Mouse (Mus musculus) limb, embryonic 12.5 days (tissue): ENCODE measurements around the gene Gtf3c1. TPM values are rescaled to one million over a fixed set of nuclear protein-coding genes. Genes with fewer than 3 reads are reported as not detected.
"Not testable (repeated sequence)": the region's sequence is repeated elsewhere in the genome, so short reads cannot be mapped to it uniquely, and the experiment has no call there.

Source experiments
- ATAC-seq: fragments of 200-750 bp; cut with Nextera tagmentation; 2 replicates; pipeline ENCODE4 v1.8.0; 2017; ENCODE audit warnings: low read depth, moderate TSS enrichment; ENCODE audit not compliant: insufficient number of reproducible peaks, insufficient read depth, low FRiP score, low TSS enrichment
- H3K27ac ChIP-seq: fragments of 300-500 bp; sonication (generic); 2 replicates; pipeline ENCODE4 v1.5.1; 2016; ENCODE audit warnings: mild to moderate bottlenecking, moderate library complexity
- H3K27me3 ChIP-seq: fragments of 300-500 bp; sonication (generic); 2 replicates; pipeline ENCODE4 v1.6.1; 2016; ENCODE audit warnings: mild to moderate bottlenecking, moderate library complexity
- H3K36me3 ChIP-seq: fragments of 300-500 bp; sonication (generic); 2 replicates; pipeline ENCODE4 v1.6.1; 2016; ENCODE audit warnings: mild to moderate bottlenecking, moderate library complexity
- H3K4me1 ChIP-seq: fragments of 300-500 bp; sonication (generic); replicated peaks from 2 replicates; pipeline ENCODE4 v1.6.1; 2016
- H3K4me2 ChIP-seq: fragments of 300-500 bp; sonication (generic); 2 replicates; pipeline ENCODE4 v1.6.1; 2016; ENCODE audit warnings: mild to moderate bottlenecking, moderate library complexity
- H3K4me3 ChIP-seq: fragments of 300-500 bp; sonication (generic); replicated peaks from 2 replicates; pipeline ENCODE4 v1.5.1; 2016; ENCODE audit warnings: mild to moderate bottlenecking
- H3K9ac ChIP-seq: fragments of 300-500 bp; sonication (generic); replicated peaks from 2 replicates; pipeline ENCODE4 v1.6.1; 2016; ENCODE audit warnings: mild to moderate bottlenecking, moderate library complexity
- H3K9me3 ChIP-seq: fragments of 300-500 bp; sonication (generic); 2 replicates; pipeline ENCODE4 v1.6.1; 2016; ENCODE audit warnings: mild to moderate bottlenecking, moderate library complexity
- WGBS: fragments of 180-500 bp; shearing (Covaris S2); methylation state at CpG from one replicate; pipeline ENCODE4 v1.1.7; 2016; 5-methylcytosine and 5-hydroxymethylcytosine counted together
- polyA plus RNA-seq: library from polyadenylated mRNA; unstranded; fragments of >200 nt; fragmentation: Nextera tagmentation; extraction: Ambion mirVana; gene quantifications from 2 replicates; pipeline ENCODE4 v1.2.1, GENCODE M21; 2016

Gene Gtf3c1
- polyA plus RNA-seq, 1 experiment from 2014 or later, result 48.1 TPM

- Histone ChIP-seq H3K36me3 (no peaks in the 10 kb centered on the region), H3K27me3 (no peaks in the 10 kb centered on the region), H3K4me1 (no peaks in the 10 kb centered on the region), H3K27ac (no peak overlapping the region), H3K4me2 (no peak overlapping the region), H3K9me3 (no peaks in the 10 kb centered on the region), H3K9ac (no peak overlapping the region), H3K4me3 (no peak overlapping the region)
- WGBS, result 87% methylated on average over 4 of the region's 4 CpGs
- ATAC-seq, result no peak
These were observed 26.2 kb upstream of the Gtf3c1 start for GRCm38 (mm10) chr7:125733791-125734190.

- H3K27me3 ChIP-seq, result no peaks in the 10 kb centered on the region
- H3K4me3 ChIP-seq, result no peak overlapping the region
- H3K36me3 ChIP-seq, result no peaks in the 10 kb centered on the region
- H3K9me3 ChIP-seq, result no peaks in the 10 kb centered on the region
- no peak for ATAC-seq
- no peaks in the 10 kb centered on the region for H3K4me1 ChIP-seq
- no peak overlapping the region for H3K4me2 ChIP-seq
- H3K9ac ChIP-seq, result no peak overlapping the region
- H3K27ac ChIP-seq, result no peak overlapping the region
These were observed 24.1 kb upstream of the Gtf3c1 start for GRCm38 (mm10) chr7:125731679-125732078.

- Histone ChIP-seq H3K27ac (no peak overlapping the region), H3K36me3 (no peaks in the 10 kb centered on the region), H3K9ac (no peak overlapping the region), H3K9me3 (no peaks in the 10 kb centered on the region), H3K27me3 (no peaks in the 10 kb centered on the region), H3K4me3 (no peak overlapping the region), H3K4me2 (no peak overlapping the region), H3K4me1 (peaks cover 14% of the 10 kb centered on the region)
- WGBS, result 50% methylated on average over 5 of the region's 5 CpGs
- no peak for ATAC-seq
These were observed 15.8 kb upstream of the Gtf3c1 start for GRCm38 (mm10) chr7:125723189-125723972.

- H3K27me3 ChIP-seq, result no peaks in the 10 kb centered on the region
- H3K4me1 ChIP-seq, result peaks cover 14% of the 10 kb centered on the region
- H3K9ac ChIP-seq, result no peak overlapping the region
- no peaks in the 10 kb centered on the region for H3K9me3 ChIP-seq
- no peak overlapping the region for H3K4me2 ChIP-seq
- H3K27ac ChIP-seq, result no peak overlapping the region
- no peaks in the 10 kb centered on the region for H3K36me3 ChIP-seq
- no peak overlapping the region for H3K4me3 ChIP-seq
- no peak for ATAC-seq
These were observed 14.5 kb upstream of the Gtf3c1 start for GRCm38 (mm10) chr7:125722127-125722526.

- Histone ChIP-seq H3K27me3 (no peaks in the 10 kb centered on the region), H3K4me1 (peaks cover 16% of the 10 kb centered on the region), H3K9me3 (no peaks in the 10 kb centered on the region), H3K36me3 (no peaks in the 10 kb centered on the region), H3K27ac (no peak overlapping the region), H3K4me3 (no peak overlapping the region), H3K4me2 (no peak overlapping the region), H3K9ac (no peak overlapping the region)
- no peak for ATAC-seq
- 85% methylated on average over 4 of the region's 4 CpGs for WGBS
These were observed 13.5 kb upstream of the Gtf3c1 start for GRCm38 (mm10) chr7:125721033-125721432.

- 51% methylated on average over 5 of the region's 5 CpGs for WGBS
- no peak overlapping the region for H3K4me2 ChIP-seq
- H3K9me3 ChIP-seq, result no peaks in the 10 kb centered on the region
- H3K4me1 ChIP-seq, result peaks cover 16% of the 10 kb centered on the region
- no peak overlapping the region for H3K27ac ChIP-seq
- no peak overlapping the region for H3K4me3 ChIP-seq
- no peaks in the 10 kb centered on the region for H3K27me3 ChIP-seq
- 0 out of 2 replicates have a peak, but pooled peaks cover 2% of the 10 kb centered on the region for H3K36me3 ChIP-seq
- H3K9ac ChIP-seq, result no peak overlapping the region
- ATAC-seq, result no peak
These were observed 12.8 kb upstream of the Gtf3c1 start for GRCm38 (mm10) chr7:125720370-125720769.

GRCm38 (mm10) chr7:125717612-125718011 is 10.0 kb upstream of the Gtf3c1 start:
- peaks cover 16% of the 10 kb centered on the region for H3K4me1 ChIP-seq
- H3K4me2 ChIP-seq, result no peak overlapping the region
- H3K27ac ChIP-seq, result no peak overlapping the region
- H3K4me3 ChIP-seq, result no peak overlapping the region
- no peak for ATAC-seq
- H3K36me3 ChIP-seq, result 0 out of 2 replicates have a peak, but pooled peaks cover 3% of the 10 kb centered on the region
- no peaks in the 10 kb centered on the region for H3K27me3 ChIP-seq
- no peak overlapping the region for H3K9ac ChIP-seq
- H3K9me3 ChIP-seq, result no peaks in the 10 kb centered on the region

GRCm38 (mm10) chr7:125716724-125717123 is 9.1 kb upstream of the Gtf3c1 start:
- no peak for ATAC-seq
- WGBS, result 51% methylated on average over 2 of the region's 2 CpGs
- 0 out of 2 replicates have a peak overlapping the region, but pooled peaks have one; percentile 41 for H3K27ac ChIP-seq

GRCm38 (mm10) chr7:125714803-125715202 is 7.2 kb upstream of the Gtf3c1 start:
- no peak for ATAC-seq
- H3K27me3 ChIP-seq, result no peaks in the 10 kb centered on the region
- no peak overlapping the region for H3K27ac ChIP-seq
- H3K9me3 ChIP-seq, result no peaks in the 10 kb centered on the region
- 0 out of 2 replicates have a peak, but pooled peaks cover 3% of the 10 kb centered on the region for H3K36me3 ChIP-seq
- no peak overlapping the region for H3K4me2 ChIP-seq
- 87% methylated on average over 3 of the region's 3 CpGs for WGBS
- no peak overlapping the region for H3K9ac ChIP-seq
- H3K4me1 ChIP-seq, result 0 out of 2 replicates have a peak, but pooled peaks cover 4% of the 10 kb centered on the region
- H3K4me3 ChIP-seq, result no peak overlapping the region

More at GRCm38 (mm10) chr7:125716724-125717123, 9.1 kb upstream of the Gtf3c1 start:
- peaks cover 16% of the 10 kb centered on the region for H3K4me1 ChIP-seq
- H3K4me3 ChIP-seq, result no peak overlapping the region
- no peak overlapping the region for H3K4me2 ChIP-seq
- no peaks in the 10 kb centered on the region for H3K27me3 ChIP-seq
- no peak overlapping the region for H3K9ac ChIP-seq
- no peaks in the 10 kb centered on the region for H3K9me3 ChIP-seq
- H3K36me3 ChIP-seq, result 0 out of 2 replicates have a peak, but pooled peaks cover 3% of the 10 kb centered on the region

- H3K4me1 ChIP-seq, H3K27ac ChIP-seq, ATAC-seq, H3K36me3 ChIP-seq, H3K9me3 ChIP-seq, H3K9ac ChIP-seq, H3K4me3 ChIP-seq, H3K27me3 ChIP-seq, H3K4me2 ChIP-seq: not testable (repeated sequence)
- WGBS, result 97% methylated on average over 7 of the region's 7 CpGs
These were observed 6.0 kb upstream of the Gtf3c1 start for GRCm38 (mm10) chr7:125713542-125714055.

GRCm38 (mm10) chr7:125708100-125708499 is 520 bp upstream of the Gtf3c1 start:
- Histone ChIP-seq H3K9me3 (no peaks in the 10 kb centered on the region), H3K27me3 (no peaks in the 10 kb centered on the region), H3K9ac (peak overlapping the region; percentile 78), H3K4me1 (peaks cover 30% of the 10 kb centered on the region), H3K4me3 (peak overlapping the region; percentile 71), H3K4me2 (peak overlapping the region; percentile 80), H3K27ac (0 out of 2 replicates have a peak overlapping the region, but pooled peaks have one; percentile 25), H3K36me3 (peaks cover 15% of the 10 kb centered on the region)
- ATAC-seq, result no peak
- 1% methylated on average over 15 of the region's 15 CpGs for WGBS
